Mouse (Mus musculus) thymus, adult 2 months (tissue): ENCODE measurements around the gene Zfp366. TPM values are rescaled to one million over a fixed set of nuclear protein-coding genes. Genes with fewer than 3 reads are reported as not detected.

Source experiments
- DNase-seq: peaks from one replicate; pipeline ENCODE4 v3.0.0; 2021
- H3K27ac ChIP-seq: fragments of 200-500 bp; 2 replicates; pipeline ENCODE4 v1.5.1; 2012; ENCODE audit warnings: low read length, control low read depth; ENCODE audit not compliant: control insufficient read depth, insufficient read depth
- H3K27me3 ChIP-seq: fragments of 200-500 bp; 2 replicates; pipeline ENCODE4 v1.6.1; 2012; ENCODE audit warnings: mild to moderate bottlenecking, low read length, moderate library complexity, mixed read lengths; ENCODE audit not compliant: control insufficient read depth, insufficient read depth
- H3K36me3 ChIP-seq: fragments of 200-500 bp; 2 replicates; pipeline ENCODE4 v1.6.1; 2012; ENCODE audit warnings: mild to moderate bottlenecking, low read length, moderate library complexity; ENCODE audit not compliant: control insufficient read depth, insufficient read depth
- H3K4me1 ChIP-seq: fragments of 200-500 bp; replicated peaks from 2 replicates; pipeline ENCODE4 v1.6.1; 2012; ENCODE audit warnings: low read length; ENCODE audit not compliant: control insufficient read depth, insufficient read depth
- H3K4me3 ChIP-seq: fragments of 200-500 bp; 2 replicates; pipeline ENCODE4 v1.5.1; 2012; ENCODE audit warnings: mild to moderate bottlenecking, low read length, control low read depth, moderate library complexity; ENCODE audit not compliant: control insufficient read depth, insufficient read depth
- CTCF ChIP-seq: fragments of 200-500 bp; IDR thresholded peaks from 2 replicates; pipeline ENCODE4 v1.5.1; 2012; ENCODE audit warnings: mild to moderate bottlenecking, control low read depth, low read length, moderate library complexity, borderline replicate concordance; ENCODE audit not compliant: control insufficient read depth, poor library complexity, insufficient read depth; ENCODE audit errors: extremely low read depth
- POLR2A ChIP-seq: fragments of 200-500 bp; IDR thresholded peaks from 2 replicates; pipeline ENCODE4 v1.6.1; 2012; ENCODE audit warnings: mild to moderate bottlenecking, low read length, control low read depth, moderate library complexity; ENCODE audit not compliant: control insufficient read depth, poor library complexity, insufficient read depth; ENCODE audit errors: extremely low read depth
- WGBS: fragments of 180-500 bp; shearing (Covaris S2); methylation state at CpG from one replicate; pipeline ENCODE4 v1.1.7; 2018; 5-methylcytosine and 5-hydroxymethylcytosine counted together
- polyA plus RNA-seq: library from polyadenylated mRNA; depleted of rRNA; stranded (reverse); fragments of >200 nt; gene quantifications from 2 replicates; pipeline ENCODE4 v1.2.3, GENCODE M21; 2012

The Zfp366 gene
- polyA plus RNA-seq, 1 experiment, result 5.9 TPM

DNA sequence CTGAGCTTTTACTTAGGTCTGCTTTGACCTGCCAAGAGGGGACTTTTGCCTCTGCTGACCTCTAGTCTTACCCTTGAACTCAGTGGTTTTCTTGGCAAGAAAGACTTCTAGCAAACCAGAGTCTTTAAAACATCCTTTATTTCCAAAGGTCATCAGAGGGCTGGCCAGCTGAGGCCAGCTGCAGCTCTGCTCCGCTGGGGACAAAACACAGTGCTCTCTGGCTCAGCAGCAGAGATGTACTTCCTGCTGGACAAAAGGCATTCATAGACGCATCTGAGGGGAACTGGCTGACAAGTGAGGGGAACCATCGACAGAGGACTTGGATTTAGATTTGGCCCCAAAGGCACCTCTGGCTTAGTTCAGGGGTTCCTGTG, 45.9 kb downstream of the Zfp366 start:
- H3K4me1 ChIP-seq, result no peaks in the 10 kb centered on the region
- DNase-seq, result no peak
- TF ChIP-seq POLR2A (no peak), CTCF (no peak)
- H3K27ac ChIP-seq, result no peak overlapping the region
- H3K27me3 ChIP-seq, result no peaks in the 10 kb centered on the region
- WGBS, result 73% methylated on average over 3 of the region's 3 CpGs
- H3K36me3 ChIP-seq, result no peaks in the 10 kb centered on the region
- no peak overlapping the region for H3K4me3 ChIP-seq

DNA sequence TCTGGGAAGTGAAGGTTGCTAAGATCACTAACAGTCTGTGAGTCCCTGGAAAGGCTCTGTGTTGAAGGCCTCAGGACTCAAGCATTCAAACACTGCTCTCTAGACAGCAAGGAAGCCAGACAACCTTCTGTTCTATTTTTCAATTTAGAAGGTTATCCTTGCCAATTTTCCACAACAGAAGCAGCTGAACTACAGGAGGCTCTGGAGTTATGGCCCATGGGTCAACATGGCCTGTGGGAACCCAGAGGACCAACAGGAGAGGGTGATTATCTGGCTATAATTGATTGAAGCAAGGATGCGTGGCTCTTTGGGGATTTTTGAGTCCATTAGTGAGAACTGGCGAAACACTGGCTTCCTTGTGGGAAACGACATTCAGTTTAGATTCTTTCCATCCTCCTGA, 48.7 kb downstream of the Zfp366 start:
- Histone ChIP-seq H3K27ac (no peak overlapping the region), H3K4me1 (no peaks in the 10 kb centered on the region)
- 94% methylated on average over 3 of the region's 3 CpGs for WGBS

DNA sequence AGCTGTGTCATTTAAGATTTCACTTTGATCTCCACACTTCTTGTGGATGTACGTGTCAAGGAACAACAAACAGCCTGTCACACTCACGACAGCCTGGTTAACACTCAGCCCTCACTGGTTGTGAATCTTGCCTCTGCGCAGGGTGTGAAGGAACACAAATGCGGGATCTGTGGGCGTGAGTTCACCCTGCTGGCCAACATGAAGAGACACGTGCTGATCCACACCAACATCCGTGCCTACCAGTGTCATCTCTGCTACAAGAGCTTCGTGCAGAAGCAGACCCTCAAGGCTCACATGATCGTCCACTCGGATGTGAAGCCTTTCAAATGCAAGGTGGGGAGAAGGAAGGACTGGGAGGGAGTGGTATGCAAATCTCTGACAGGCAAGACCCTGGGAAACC, 49.3 kb downstream of the Zfp366 start:
- TF ChIP-seq POLR2A, result no peak
- TF ChIP-seq CTCF, result no peak
- WGBS, result 95% methylated on average over 10 of the region's 10 CpGs
- Histone ChIP-seq H3K4me1 (no peaks in the 10 kb centered on the region), H3K4me3 (no peak overlapping the region), H3K36me3 (no peaks in the 10 kb centered on the region), H3K27ac (no peak overlapping the region), H3K27me3 (no peaks in the 10 kb centered on the region)
- no peak for DNase-seq

More for the DNA sequence above, 48.7 kb downstream of the Zfp366 start:
- DNase-seq, result no peak
- TF ChIP-seq CTCF (no peak), POLR2A (no peak)
- Histone ChIP-seq H3K27me3 (no peaks in the 10 kb centered on the region), H3K36me3 (no peaks in the 10 kb centered on the region), H3K4me3 (no peak overlapping the region)

DNA sequence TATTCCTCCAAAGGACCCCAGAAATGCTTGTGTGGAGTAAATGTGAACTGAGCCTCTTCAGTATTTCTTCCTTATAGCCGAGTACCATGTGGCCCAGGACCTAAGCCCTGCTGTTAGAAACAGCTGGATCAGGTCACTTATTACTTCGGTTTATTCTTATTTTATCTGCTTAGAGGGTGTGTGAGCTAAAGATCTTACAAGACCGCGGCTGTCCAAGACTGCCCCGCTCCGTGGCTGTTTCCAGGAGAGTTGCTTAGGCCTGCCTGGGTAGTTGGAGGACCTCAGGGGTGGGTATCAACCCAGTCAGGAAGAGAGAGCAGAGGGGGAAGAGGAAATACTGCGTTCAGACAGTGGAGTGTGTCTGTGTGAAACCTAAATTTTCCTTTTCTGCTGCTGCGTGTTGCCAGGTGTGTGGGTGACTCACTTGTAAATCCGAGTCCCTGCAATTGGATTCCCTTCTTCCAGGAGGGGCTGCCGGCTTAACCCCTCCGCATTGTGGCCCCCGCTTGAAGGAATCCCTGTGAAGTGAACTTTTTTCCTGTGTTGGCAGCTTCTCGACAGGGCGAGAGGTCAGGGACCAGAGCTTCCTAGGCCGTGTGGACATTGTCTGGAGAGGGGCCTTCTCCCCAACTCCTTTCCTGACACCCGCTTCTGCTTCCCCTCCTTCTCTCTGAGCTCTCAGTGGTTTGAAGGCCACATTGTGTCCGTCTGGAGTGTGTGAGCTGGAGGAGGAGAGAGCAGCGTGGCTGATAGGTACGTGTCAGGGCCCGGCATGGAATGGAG, 51.0 kb downstream of the Zfp366 start:
- TF ChIP-seq CTCF, result no peak
- TF ChIP-seq POLR2A, result no peak
- Histone ChIP-seq H3K4me1 (no peaks in the 10 kb centered on the region), H3K36me3 (no peaks in the 10 kb centered on the region), H3K27ac (no peak overlapping the region), H3K27me3 (no peaks in the 10 kb centered on the region), H3K4me3 (no peak overlapping the region)
- 87% methylated on average over 20 of the region's 20 CpGs for WGBS
- no peak for DNase-seq

DNA sequence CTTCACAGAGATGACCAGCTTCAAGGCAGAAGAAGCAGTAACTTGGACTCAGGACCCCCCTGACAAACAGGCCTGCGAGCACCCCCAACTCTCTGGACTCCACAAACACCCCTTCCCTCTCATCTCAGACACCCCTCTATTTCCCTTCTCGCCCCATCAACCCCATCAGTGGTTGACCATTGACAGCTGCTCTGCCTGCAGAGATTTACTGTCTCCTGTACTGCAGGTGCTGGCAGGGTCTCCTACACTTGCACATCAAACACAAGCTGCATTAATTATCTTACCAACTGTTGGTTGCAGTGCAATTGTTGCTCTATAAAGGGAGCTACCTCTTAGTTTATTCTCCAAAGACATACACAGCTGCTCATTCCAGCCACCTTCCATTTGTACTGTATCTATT, 51.6 kb downstream of the Zfp366 start:
- TF ChIP-seq CTCF (no peak), POLR2A (no peak)
- no peak for DNase-seq
- H3K27ac ChIP-seq, result no peak overlapping the region
- H3K4me1 ChIP-seq, result no peaks in the 10 kb centered on the region
- 86% methylated on average over 2 of the region's 2 CpGs for WGBS
- no peaks in the 10 kb centered on the region for H3K36me3 ChIP-seq
- no peak overlapping the region for H3K4me3 ChIP-seq
- H3K27me3 ChIP-seq, result no peaks in the 10 kb centered on the region

DNA sequence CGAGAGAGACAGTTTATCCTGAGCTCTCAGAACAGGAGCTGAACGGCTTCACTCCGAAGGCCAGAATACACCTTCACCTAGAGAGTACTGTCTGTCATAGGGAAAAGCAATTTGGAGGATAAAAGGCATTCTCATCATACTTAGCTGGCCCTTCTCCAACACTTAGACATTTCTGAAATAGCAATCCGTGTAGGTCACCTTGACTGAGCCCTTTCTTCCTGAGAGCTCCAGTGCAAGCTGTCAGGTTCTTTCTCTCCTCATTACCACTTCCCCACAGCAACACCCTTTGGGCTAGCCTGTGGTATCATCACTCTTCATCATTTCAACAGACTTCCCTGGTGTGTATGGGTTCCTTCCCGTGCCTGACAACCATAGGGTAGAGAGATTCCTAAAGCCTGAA, 52.5 kb downstream of the Zfp366 start:
- Histone ChIP-seq H3K4me1 (no peaks in the 10 kb centered on the region), H3K4me3 (no peak overlapping the region), H3K27ac (no peak overlapping the region), H3K27me3 (no peaks in the 10 kb centered on the region), H3K36me3 (no peaks in the 10 kb centered on the region)
- no peak for DNase-seq
- 96% methylated on average over 5 of the region's 5 CpGs for WGBS
- no peak for TF ChIP-seq CTCF
- TF ChIP-seq POLR2A, result no peak

DNA sequence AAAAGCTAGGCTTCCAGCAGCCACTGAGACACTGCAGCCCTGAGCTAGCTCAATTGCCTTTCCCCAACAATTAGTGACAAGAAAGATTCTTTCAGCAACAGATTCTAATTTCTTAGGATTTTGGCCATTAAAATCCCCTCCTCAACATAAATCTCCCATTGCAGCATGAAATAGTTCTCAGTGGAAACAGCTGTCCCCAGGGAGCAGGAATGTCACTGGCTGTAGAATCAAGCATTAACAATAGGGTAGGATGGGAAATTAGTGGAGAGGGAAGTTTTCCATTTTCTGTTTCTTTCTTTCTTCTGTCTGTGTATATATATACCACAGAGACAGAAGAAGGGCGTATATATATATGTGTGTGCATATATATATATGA, 53.2 kb downstream of the Zfp366 start:
- DNase-seq, result no peak
- Histone ChIP-seq H3K27me3 (no peaks in the 10 kb centered on the region), H3K27ac (no peak overlapping the region), H3K4me1 (peaks cover 3% of the 10 kb centered on the region; the same call in 1 of the 2 replicates), H3K36me3 (no peaks in the 10 kb centered on the region), H3K4me3 (no peak overlapping the region)
- no peak for TF ChIP-seq CTCF
- no peak for TF ChIP-seq POLR2A
- 80% methylated on average over 1 of the region's 1 CpGs for WGBS
